Mouse (Mus musculus) neural tube, embryonic 14.5 days (tissue): Measurements from ENCODE around the gene Olfr10. TPM values are rescaled to one million over a fixed set of nuclear protein-coding genes. Genes with fewer than 3 reads are reported as not detected.

ENCODE experiments used
- polyA plus RNA-seq: library from polyadenylated mRNA; unstranded; fragments of >200 nt; fragmentation: Nextera tagmentation; extraction: Ambion mirVana; gene quantifications from 2 replicates; pipeline ENCODE4 v1.2.1, GENCODE M21; 2014

Olfr10 gene
- polyA plus RNA-seq, 1 experiment from 2014 or later = not detected

Other genes starting within 250 kb of the Olfr10 start
- not detected in 2 replicates for gene Tgtp2, start 240.5 kb upstream of the Olfr10 start, polyA plus RNA-seq
- gene Ifi47, start 228.2 kb upstream of the Olfr10 start, polyA plus RNA-seq = 0.62 TPM in 1 of 2 replicates, not detected in the other
- not detected in 2 replicates for gene Olfr1396, start 189.9 kb upstream of the Olfr10 start, polyA plus RNA-seq
- not detected in 2 replicates for gene Olfr1395, start 162.5 kb upstream of the Olfr10 start, polyA plus RNA-seq
- gene Olfr1394, start 150.4 kb upstream of the Olfr10 start, polyA plus RNA-seq = not detected in 2 replicates
- 0.17 and 0.23 TPM in 2 replicates for gene Btnl9, start 117.6 kb upstream of the Olfr10 start, polyA plus RNA-seq
- gene Zfp62, start 101.4 kb upstream of the Olfr10 start, polyA plus RNA-seq = 49.6 and 54.4 TPM in 2 replicates
- 22.6 and 29.3 TPM in 2 replicates for gene Mgat1, start 60.5 kb upstream of the Olfr10 start, polyA plus RNA-seq
- gene Olfr1393, start 26.4 kb upstream of the Olfr10 start, polyA plus RNA-seq = 0.09 TPM in 1 of 2 replicates, not detected in the other
- gene Olfr1392, start 19.5 kb upstream of the Olfr10 start, polyA plus RNA-seq = not detected in 2 replicates
- gene Olfr1391, start 18.0 kb downstream of the Olfr10 start, polyA plus RNA-seq = not detected in 2 replicates
- not detected in 2 replicates for gene Olfr1390, start 30.4 kb downstream of the Olfr10 start, polyA plus RNA-seq
- gene Olfr1389, start 118.3 kb downstream of the Olfr10 start, polyA plus RNA-seq = not detected in 2 replicates
- gene Olfr1388, start 131.9 kb downstream of the Olfr10 start, polyA plus RNA-seq = 0.15 TPM in 1 of 2 replicates, not detected in the other
- not detected in 2 replicates for gene Olfr1387, start 150.6 kb downstream of the Olfr10 start, polyA plus RNA-seq
- gene Olfr1386, start 160.3 kb downstream of the Olfr10 start, polyA plus RNA-seq = not detected in 2 replicates
- not detected in 2 replicates for gene Olfr1385, start 184.3 kb downstream of the Olfr10 start, polyA plus RNA-seq
- gene Olfr1384, start 202.0 kb downstream of the Olfr10 start, polyA plus RNA-seq = not detected in 2 replicates
- not detected in 2 replicates for gene Olfr1383, start 214.9 kb downstream of the Olfr10 start, polyA plus RNA-seq
- not detected in 2 replicates for gene Olfr1382, start 223.5 kb downstream of the Olfr10 start, polyA plus RNA-seq
- gene Olfr1381, start 238.7 kb downstream of the Olfr10 start, polyA plus RNA-seq = 0.05 TPM in 1 of 2 replicates, not detected in the other